Mouse (Mus musculus) lung, embryonic 16.5 days (tissue): ENCODE results near the gene Ppp1r35. TPM values are rescaled to one million over a fixed set of nuclear protein-coding genes. Genes with fewer than 3 reads are reported as not detected.

Experiments
- ATAC-seq: fragments of 200-750 bp; cut with Nextera tagmentation; 2 replicates; pipeline ENCODE4 v1.8.0; 2017; ENCODE audit warnings: low read depth, mild to moderate bottlenecking, moderate library complexity
- H3K27ac ChIP-seq: fragments of 300-500 bp; sonication (generic); 2 replicates; pipeline ENCODE4 v1.5.1; 2014; ENCODE audit warnings: mild to moderate bottlenecking, control low read depth, low read length
- H3K27me3 ChIP-seq: fragments of 300-500 bp; sonication (generic); 2 replicates; pipeline ENCODE4 v1.6.1; 2014; ENCODE audit warnings: low read depth, low read length, mixed read lengths; ENCODE audit not compliant: control insufficient read depth, insufficient read depth
- H3K36me3 ChIP-seq: fragments of 300-500 bp; sonication (generic); 2 replicates; pipeline ENCODE4 v1.6.1; 2014; ENCODE audit warnings: low read length; ENCODE audit not compliant: control insufficient read depth, insufficient read depth
- H3K4me1 ChIP-seq: fragments of 300-500 bp; sonication (generic); replicated peaks from 2 replicates; pipeline ENCODE4 v1.6.1; 2014; ENCODE audit warnings: low read length, mixed read lengths; ENCODE audit not compliant: control insufficient read depth, insufficient read depth
- H3K4me2 ChIP-seq: fragments of 300-500 bp; sonication (generic); 2 replicates; pipeline ENCODE4 v1.6.1; 2014; ENCODE audit warnings: low read depth, low read length, control low read depth
- H3K4me3 ChIP-seq: fragments of 300-500 bp; sonication (generic); 2 replicates; pipeline ENCODE4 v1.5.1; 2014; ENCODE audit warnings: mild to moderate bottlenecking, low read length, control low read depth
- H3K9ac ChIP-seq: fragments of 300-500 bp; sonication (generic); 2 replicates; pipeline ENCODE4 v1.6.1; 2014; ENCODE audit warnings: low read length, control low read depth
- H3K9me3 ChIP-seq: fragments of 300-500 bp; sonication (generic); 2 replicates; pipeline ENCODE4 v1.6.1; 2016; ENCODE audit warnings: low read length; ENCODE audit not compliant: control insufficient read depth
- WGBS: fragments of 180-500 bp; shearing (Covaris S2); extraction: QIAGEN DNeasy Blood & Tissue Kit; methylation state at CpG from one replicate; pipeline ENCODE4 v1.1.7; 2014; 5-methylcytosine and 5-hydroxymethylcytosine counted together
- polyA plus RNA-seq: library from polyadenylated mRNA; unstranded; fragments of >200 nt; fragmentation: Nextera tagmentation; extraction: Ambion mirVana; gene quantifications from 2 replicates; pipeline ENCODE4 v1.2.1, GENCODE M21; 2015

Gene Ppp1r35
- polyA plus RNA-seq, 1 experiment from 2014 or later, result 25.9 TPM

DNA sequence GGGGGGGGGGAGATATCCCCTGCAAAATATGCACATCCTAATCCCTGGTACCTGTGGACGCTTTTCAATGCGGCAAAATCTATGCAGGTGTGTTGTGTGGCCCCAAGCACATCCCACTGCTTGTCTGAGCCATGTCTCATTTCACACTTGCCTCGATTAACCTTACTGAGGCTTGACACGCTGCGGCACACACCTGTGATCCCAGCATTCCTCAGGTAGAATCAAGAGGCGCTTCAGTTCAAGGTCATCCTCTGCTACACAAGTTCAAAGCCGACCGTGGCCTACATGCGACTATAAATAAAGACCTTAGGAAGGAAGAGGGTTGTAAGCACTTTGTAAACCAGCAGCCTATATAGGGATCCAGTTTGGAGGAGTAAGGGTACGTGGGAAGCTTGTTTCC lies 36.6 kb upstream of the Ppp1r35 start:
- Histone ChIP-seq H3K4me1 (peaks cover 21% of the 10 kb centered on the region), H3K27ac (no peak overlapping the region), H3K27me3 (no peaks in the 10 kb centered on the region), H3K9ac (peak overlapping the region; percentile 74; the same call in 1 of the 2 replicates), H3K36me3 (no peaks in the 10 kb centered on the region), H3K4me2 (peak overlapping the region; percentile 96), H3K4me3 (peak overlapping the region; percentile 72), H3K9me3 (no peaks in the 10 kb centered on the region)
- WGBS, result 55% methylated on average over 10 of the region's 10 CpGs
- ATAC-seq, result no peak

- H3K4me1 ChIP-seq, result peaks cover 25% of the 10 kb centered on the region
- H3K27ac ChIP-seq, result no peak overlapping the region
- H3K9ac ChIP-seq, result no peak overlapping the region
- no peak overlapping the region for H3K4me3 ChIP-seq
- no peaks in the 10 kb centered on the region for H3K36me3 ChIP-seq
- H3K27me3 ChIP-seq, result no peaks in the 10 kb centered on the region
- no peak overlapping the region for H3K4me2 ChIP-seq
- 89% methylated on average over 6 of the region's 6 CpGs for WGBS
- H3K9me3 ChIP-seq, result no peaks in the 10 kb centered on the region
- ATAC-seq, result no peak
These were observed 35.8 kb upstream of the Ppp1r35 start for GRCm38 (mm10) chr5:137742836-137743235.

DNA sequence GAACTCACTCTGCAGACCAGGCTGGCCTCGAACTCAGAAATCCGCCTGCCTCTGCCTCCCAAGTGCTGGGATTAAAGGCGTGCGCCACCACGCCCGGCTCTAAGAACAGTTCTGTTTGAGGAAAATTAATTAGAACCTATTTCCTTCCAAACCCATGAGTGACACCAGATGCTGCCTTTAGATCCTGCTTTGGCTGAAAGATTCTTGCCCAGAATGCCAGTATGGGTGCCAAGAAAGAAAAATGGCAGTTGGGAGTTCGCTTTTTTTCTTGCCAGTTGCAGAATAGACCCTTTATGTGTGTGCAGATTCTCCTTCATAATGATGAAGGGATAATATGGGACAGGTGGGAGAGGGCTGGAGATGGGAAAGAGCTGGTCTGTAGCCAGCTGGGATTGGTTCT lies 34.5 kb upstream of the Ppp1r35 start:
- ATAC-seq, result no peak
- Histone ChIP-seq H3K9me3 (no peaks in the 10 kb centered on the region), H3K4me1 (peaks cover 34% of the 10 kb centered on the region), H3K27me3 (no peaks in the 10 kb centered on the region), H3K9ac (no peak overlapping the region), H3K4me3 (no peak overlapping the region), H3K36me3 (no peaks in the 10 kb centered on the region), H3K27ac (no peak overlapping the region), H3K4me2 (no peak overlapping the region)
- whole genome bisulfite sequencing, result 80% methylated on average over 7 of the region's 7 CpGs

- peaks cover 3% of the 10 kb centered on the region; the same call in 1 of the 2 replicates for H3K36me3 ChIP-seq
- peak within 1 kb of the TSS; percentile 68 for H3K9ac ChIP-seq
- WGBS, result 2% methylated on average over 28 of the region's 28 CpGs
- H3K27ac ChIP-seq, result peak within 1 kb of the TSS; percentile 99
- no peaks in the 10 kb centered on the region for H3K9me3 ChIP-seq
- H3K27me3 ChIP-seq, result no peaks in the 10 kb centered on the region
- H3K4me2 ChIP-seq, result peak within 1 kb of the TSS; percentile 84
- ATAC-seq, result peak; percentile 90
- peaks cover 34% of the 10 kb centered on the region for H3K4me1 ChIP-seq
- H3K4me3 ChIP-seq, result peak within 1 kb of the TSS; percentile 78
These were observed 33.2 kb upstream of the Ppp1r35 start, which contains the start of gene Tsc22d4 for GRCm38 (mm10) chr5:137745214-137746171. Gene Tsc22d4, plus strand, starts transcription at chr5:137745730.

- Histone ChIP-seq H3K4me3 (peak overlapping the region; percentile 78), H3K9me3 (no peaks in the 10 kb centered on the region), H3K9ac (peak overlapping the region; percentile 68), H3K4me1 (peaks cover 37% of the 10 kb centered on the region), H3K27me3 (no peaks in the 10 kb centered on the region), H3K36me3 (peaks cover 10% of the 10 kb centered on the region), H3K27ac (peak overlapping the region; percentile 99), H3K4me2 (peak overlapping the region; percentile 84)
- WGBS, result 0% methylated on average over 20 of the region's 20 CpGs
- ATAC-seq, result peak; percentile 49
These were observed 32.3 kb upstream of the Ppp1r35 start for GRCm38 (mm10) chr5:137746282-137746850.

DNA sequence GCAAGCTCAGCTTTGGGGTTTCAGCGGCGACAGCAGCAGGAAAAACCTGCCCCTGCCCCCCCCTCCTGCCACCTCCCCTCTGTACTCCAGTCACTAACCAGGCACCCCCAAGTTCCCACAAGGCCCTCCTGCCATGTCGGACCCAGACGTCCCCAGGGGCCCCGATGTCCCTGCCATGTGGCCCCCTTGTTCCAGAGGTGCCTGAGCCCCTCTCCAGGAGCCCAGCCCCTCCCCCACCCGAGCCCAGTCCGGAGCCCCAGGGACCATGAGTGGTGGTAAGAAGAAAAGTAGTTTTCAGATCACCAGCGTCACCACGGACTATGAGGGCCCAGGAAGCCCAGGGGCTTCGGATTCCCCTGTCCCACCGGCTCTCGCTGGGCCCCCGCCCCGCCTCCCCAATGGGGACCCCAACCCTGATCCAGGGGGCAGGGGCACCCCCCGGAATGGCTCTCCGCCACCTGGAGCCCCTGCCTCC lies 31.8 kb upstream of the Ppp1r35 start:
- Histone ChIP-seq H3K4me2 (peak overlapping the region; percentile 84), H3K36me3 (peaks cover 15% of the 10 kb centered on the region), H3K27ac (peak overlapping the region; percentile 99), H3K4me3 (peak overlapping the region; percentile 78), H3K9ac (peak overlapping the region; percentile 68), H3K4me1 (peaks cover 33% of the 10 kb centered on the region), H3K27me3 (no peaks in the 10 kb centered on the region), H3K9me3 (no peaks in the 10 kb centered on the region)
- WGBS, result under 1% methylated on average over 16 of the region's 16 CpGs
- ATAC-seq, result 0 out of 2 replicates have a peak, but pooled peaks have one; percentile 2

GRCm38 (mm10) chr5:137747326-137747961 lies 31.2 kb upstream of the Ppp1r35 start:
- Histone ChIP-seq H3K4me3 (peak overlapping the region; percentile 78), H3K27me3 (no peaks in the 10 kb centered on the region), H3K36me3 (peaks cover 18% of the 10 kb centered on the region), H3K4me1 (peaks cover 30% of the 10 kb centered on the region), H3K4me2 (peak overlapping the region; percentile 84), H3K27ac (peak overlapping the region; percentile 99), H3K9ac (peak overlapping the region; percentile 68), H3K9me3 (no peaks in the 10 kb centered on the region)
- WGBS, result under 1% methylated on average over 26 of the region's 26 CpGs
- peak; percentile 27 for ATAC-seq

- no peaks in the 10 kb centered on the region for H3K9me3 ChIP-seq
- peaks cover 18% of the 10 kb centered on the region for H3K36me3 ChIP-seq
- H3K4me1 ChIP-seq, result peaks cover 33% of the 10 kb centered on the region
- no peak for ATAC-seq
- peak overlapping the region; percentile 78 for H3K4me3 ChIP-seq
- peak overlapping the region; percentile 44 for H3K9ac ChIP-seq
- 27% methylated on average over 5 of the region's 5 CpGs for WGBS
- peak overlapping the region; percentile 84 for H3K4me2 ChIP-seq
- peak overlapping the region; percentile 58 for H3K27ac ChIP-seq
- H3K27me3 ChIP-seq, result no peaks in the 10 kb centered on the region
These were observed 30.4 kb upstream of the Ppp1r35 start for GRCm38 (mm10) chr5:137748130-137748770.
